Mouse (Mus musculus): Measurements from ENCODE around the gene Rfx7. TPM values are rescaled to one million over a fixed set of nuclear protein-coding genes. Genes with fewer than 3 reads are reported as not detected.
A peak's percentile ranks its signal among the peaks of the same experiment; 100 is the strongest.

Rfx7 gene
- polyA plus RNA-seq (2015; fragmentation: Nextera tagmentation; extraction: Ambion mirVana): 4.0 and 4.2 TPM in 2 replicates

DNA sequence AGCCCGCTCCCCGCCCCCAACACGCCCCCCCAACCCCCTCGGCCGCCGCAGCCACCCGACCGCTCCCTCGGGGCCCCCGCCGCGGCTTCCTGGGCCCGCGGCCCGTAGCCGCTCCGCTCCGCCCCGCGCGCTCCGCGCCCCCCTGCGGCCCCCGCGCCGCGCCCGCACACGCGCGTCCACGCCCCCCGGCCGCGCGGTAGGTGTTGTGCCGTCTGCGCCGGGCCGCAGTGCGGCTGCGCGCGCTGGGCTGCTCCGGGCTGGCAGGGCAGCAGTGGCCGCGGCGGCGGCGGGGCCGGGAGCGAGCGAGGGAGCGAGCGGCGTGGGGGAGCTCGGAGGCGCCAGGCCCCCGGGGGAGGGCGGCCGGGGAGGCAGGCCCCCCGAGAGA is at the start of gene Rfx7:
TSS of gene Rfx7 (plus strand) at position 245 of the 385 bp plus-strand sequence.
- no peaks in the 10 kb centered on the region for H3K9me3 ChIP-seq (ENCODE audit: low read length)
- peak within 1 kb of the TSS; percentile 87 for H3K4me2 ChIP-seq (replicated peaks; ENCODE audit: low read depth, low read length)
- 0% methylated on average over 13 of the region's 63 CpGs for WGBS
- peaks cover 3% of the 10 kb centered on the region; the same call in 1 of the 2 replicates for H3K4me1 ChIP-seq (ENCODE audit: insufficient read depth, low read depth, low read length)
- H3K4me3 ChIP-seq (ENCODE audit: low read depth, low read length): peak within 1 kb of the TSS; percentile 98
- TF ChIP-seq EP300 (IDR thresholded peaks at IDR 0.05) (no peak), CTCF (IDR thresholded peaks at IDR 0.05) (no peak)
- peak; percentile 88 for DNase-seq (ENCODE audit: low spot score)
- no peaks in the 10 kb centered on the region for H3K36me3 ChIP-seq (ENCODE audit: insufficient read depth, low read length)
- peak within 1 kb of the TSS; percentile 97 for H3K27ac ChIP-seq (ENCODE audit: low read length)
- peak within 1 kb of the TSS; percentile 91 for H3K9ac ChIP-seq (replicated peaks; ENCODE audit: low read depth)
- peak; percentile 92 for ATAC-seq
- no peaks in the 10 kb centered on the region for H3K27me3 ChIP-seq (replicated peaks; ENCODE audit: insufficient read depth, low read length)

- Histone ChIP-seq H3K4me3 (ENCODE audit: low read depth, low read length) (no peak overlapping the region), H3K9ac (replicated peaks; ENCODE audit: low read depth) (no peak overlapping the region), H3K9me3 (ENCODE audit: low read length) (no peaks in the 10 kb centered on the region), H3K4me1 (ENCODE audit: insufficient read depth, low read depth, low read length) (peaks cover 3% of the 10 kb centered on the region; the same call in 1 of the 2 replicates), H3K36me3 (ENCODE audit: insufficient read depth, low read length) (no peaks in the 10 kb centered on the region), H3K27me3 (replicated peaks; ENCODE audit: insufficient read depth, low read length) (no peaks in the 10 kb centered on the region), H3K27ac (ENCODE audit: low read length) (no peak overlapping the region), H3K4me2 (replicated peaks; ENCODE audit: low read depth, low read length) (no peak overlapping the region)
- TF ChIP-seq EP300 (IDR thresholded peaks at IDR 0.05) (no peak), CTCF (IDR thresholded peaks at IDR 0.05) (no peak)
- ATAC-seq (no peak), DNase-seq (ENCODE audit: low spot score) (no peak)
Observed at GRCm38 (mm10) chr9:72488523-72488922, 43.5 kb upstream of the Rfx7 start.

- ATAC-seq (no peak), DNase-seq (ENCODE audit: low spot score) (no peak)
- no peak overlapping the region for H3K9ac ChIP-seq (replicated peaks; ENCODE audit: low read depth)
- WGBS: 93% methylated on average over 5 of the region's 5 CpGs
- no peaks in the 10 kb centered on the region for H3K27me3 ChIP-seq (replicated peaks; ENCODE audit: insufficient read depth, low read length)
- H3K36me3 ChIP-seq (ENCODE audit: insufficient read depth, low read length): no peaks in the 10 kb centered on the region
- no peaks in the 10 kb centered on the region for H3K9me3 ChIP-seq (ENCODE audit: low read length)
- peaks cover 3% of the 10 kb centered on the region; the same call in 1 of the 2 replicates for H3K4me1 ChIP-seq (ENCODE audit: insufficient read depth, low read depth, low read length)
- H3K4me2 ChIP-seq (replicated peaks; ENCODE audit: low read depth, low read length): no peak overlapping the region
- no peak overlapping the region for H3K27ac ChIP-seq (ENCODE audit: low read length)
- TF ChIP-seq CTCF (IDR thresholded peaks at IDR 0.05) (no peak), EP300 (IDR thresholded peaks at IDR 0.05) (no peak)
- H3K4me3 ChIP-seq (ENCODE audit: low read depth, low read length): no peak overlapping the region
Observed at GRCm38 (mm10) chr9:72489131-72489530, 42.9 kb upstream of the Rfx7 start.

GRCm38 (mm10) chr9:72491559-72492193 is 40.4 kb upstream of the Rfx7 start:
- Histone ChIP-seq H3K36me3 (ENCODE audit: insufficient read depth, low read length) (no peaks in the 10 kb centered on the region), H3K4me3 (ENCODE audit: low read depth, low read length) (peak overlapping the region; percentile 59), H3K27me3 (replicated peaks; ENCODE audit: insufficient read depth, low read length) (no peaks in the 10 kb centered on the region), H3K4me1 (ENCODE audit: insufficient read depth, low read depth, low read length) (peaks cover 3% of the 10 kb centered on the region; the same call in 1 of the 2 replicates), H3K9me3 (ENCODE audit: low read length) (no peaks in the 10 kb centered on the region), H3K9ac (replicated peaks; ENCODE audit: low read depth) (peak overlapping the region; percentile 39), H3K27ac (ENCODE audit: low read length) (no peak overlapping the region), H3K4me2 (replicated peaks; ENCODE audit: low read depth, low read length) (peak overlapping the region; percentile 62)
- ATAC-seq: peak; percentile 99
- under 1% methylated on average over 32 of the region's 32 CpGs for WGBS
- DNase-seq (ENCODE audit: low spot score): peak; percentile 93
- TF ChIP-seq CTCF (IDR thresholded peaks at IDR 0.05): no peak
- TF ChIP-seq EP300 (IDR thresholded peaks at IDR 0.05): no peak

- peak within 1 kb of the TSS; percentile 59 for H3K4me3 ChIP-seq (ENCODE audit: low read depth, low read length)
- H3K27me3 ChIP-seq (replicated peaks; ENCODE audit: insufficient read depth, low read length): no peaks in the 10 kb centered on the region
- TF ChIP-seq CTCF (IDR thresholded peaks at IDR 0.05) (no peak), EP300 (IDR thresholded peaks at IDR 0.05) (no peak)
- H3K4me1 ChIP-seq (ENCODE audit: insufficient read depth, low read depth, low read length): peaks cover 3% of the 10 kb centered on the region; the same call in 1 of the 2 replicates
- DNase-seq (ENCODE audit: low spot score): no peak
- H3K9me3 ChIP-seq (ENCODE audit: low read length): no peaks in the 10 kb centered on the region
- peak; percentile 29 for ATAC-seq
- 9% methylated on average over 6 of the region's 6 CpGs for WGBS
- H3K27ac ChIP-seq (ENCODE audit: low read length): no peak within 1 kb of the TSS
- peak within 1 kb of the TSS; percentile 62 for H3K4me2 ChIP-seq (replicated peaks; ENCODE audit: low read depth, low read length)
- H3K9ac ChIP-seq (replicated peaks; ENCODE audit: low read depth): peak within 1 kb of the TSS; percentile 39
- no peaks in the 10 kb centered on the region for H3K36me3 ChIP-seq (ENCODE audit: insufficient read depth, low read length)
Observed at GRCm38 (mm10) chr9:72492194-72492565, 39.9 kb upstream of the Rfx7 start, which contains the start of gene Tex9. Gene Tex9 (minus strand): TSS chr9:72492212.

- no peaks in the 10 kb centered on the region for H3K27me3 ChIP-seq (replicated peaks; ENCODE audit: insufficient read depth, low read length)
- no peak overlapping the region for H3K27ac ChIP-seq (ENCODE audit: low read length)
- TF ChIP-seq CTCF (IDR thresholded peaks at IDR 0.05): no peak
- TF ChIP-seq EP300 (IDR thresholded peaks at IDR 0.05): no peak
- no peak overlapping the region for H3K4me3 ChIP-seq (ENCODE audit: low read depth, low read length)
- peaks cover 3% of the 10 kb centered on the region; the same call in 1 of the 2 replicates for H3K4me1 ChIP-seq (ENCODE audit: insufficient read depth, low read depth, low read length)
- ATAC-seq (no peak), DNase-seq (ENCODE audit: low spot score) (no peak)
- 90% methylated on average over 2 of the region's 2 CpGs for WGBS
- H3K9me3 ChIP-seq (ENCODE audit: low read length): no peaks in the 10 kb centered on the region
- no peak overlapping the region for H3K4me2 ChIP-seq (replicated peaks; ENCODE audit: low read depth, low read length)
- no peaks in the 10 kb centered on the region for H3K36me3 ChIP-seq (ENCODE audit: insufficient read depth, low read length)
- H3K9ac ChIP-seq (replicated peaks; ENCODE audit: low read depth): no peak overlapping the region
Observed at GRCm38 (mm10) chr9:72493465-72493864, 38.6 kb upstream of the Rfx7 start.
